Mouse (Mus musculus) lung, adult 18-20 months (tissue): ENCODE data around the gene Adamts18.

Experiments
- DNase-seq, 2 experiments: peaks; one replicate each; pipeline ENCODE4 v3.0.0; 2022; ENCODE audit warnings: mixed read lengths in 2 of 2

Gene Adamts18

DNA sequence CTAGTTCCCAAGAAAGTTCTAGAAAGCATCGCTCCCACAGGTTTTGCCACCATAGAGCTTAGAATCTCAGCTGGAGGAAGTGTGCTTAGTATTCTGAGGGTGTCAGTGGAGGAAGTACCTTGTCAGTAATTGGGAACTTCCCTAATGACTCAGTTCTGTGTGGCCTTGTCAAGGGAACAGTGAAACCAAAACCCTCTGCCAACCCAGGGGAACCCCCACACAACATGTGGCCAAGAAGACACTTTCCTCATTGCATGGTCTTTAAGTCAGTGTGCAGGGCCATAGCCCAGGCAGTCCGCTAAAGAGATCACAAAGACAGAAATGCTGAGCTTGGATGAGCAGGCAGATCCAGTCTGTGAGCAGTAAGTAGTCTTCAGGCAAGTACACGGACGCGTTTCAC is 192.4 kb downstream of the Adamts18 start:
- no peak for DNase-seq

DNA sequence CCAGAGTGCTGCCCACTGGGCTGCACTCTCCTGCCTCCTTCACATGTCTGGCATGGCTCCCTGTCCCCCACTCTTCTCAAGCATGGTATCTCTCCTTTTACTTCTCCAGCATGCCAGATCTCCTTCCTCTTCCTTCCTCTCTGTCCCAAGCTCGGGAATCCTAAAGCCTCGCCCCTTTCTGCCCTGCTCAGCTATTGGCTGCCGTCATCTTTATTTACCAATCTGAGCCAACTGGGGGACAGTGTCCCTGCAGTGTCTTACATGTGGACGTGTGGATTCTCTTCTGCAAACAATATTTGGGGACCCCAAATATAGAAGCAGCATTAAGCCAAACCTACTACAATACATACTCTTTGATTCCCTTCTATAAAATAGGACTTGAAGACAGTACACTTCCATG is 195.4 kb downstream of the Adamts18 start:
- no peak for DNase-seq

- DNase-seq = no peak
Measured at GRCm38 (mm10) chr8:113652450-113652849, 196.1 kb downstream of the Adamts18 start.
